30 mouse cellular contexts compared by ENCODE assay signal in the genomic region with DNA sequence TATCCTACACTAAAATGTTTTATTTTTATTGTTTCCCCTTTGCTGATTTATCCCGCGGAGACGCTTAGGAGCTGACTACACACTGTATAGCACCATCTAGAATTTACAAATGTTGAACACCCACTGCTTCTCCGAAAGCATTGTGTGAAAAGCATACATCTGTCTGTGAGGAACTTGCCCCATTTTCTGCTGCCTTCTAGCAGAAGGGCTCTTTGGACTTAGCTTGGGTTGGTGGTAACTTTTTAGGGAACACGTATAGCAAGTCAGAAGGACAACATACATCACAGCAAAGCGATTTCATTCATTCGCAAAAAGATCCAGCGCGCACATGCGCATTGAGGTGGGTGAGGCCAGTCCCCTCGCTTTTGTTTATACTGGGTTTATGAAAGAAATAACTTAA. TPM values are rescaled to one million over a fixed set of nuclear protein-coding genes. Genes with fewer than 3 reads are reported as not detected.
DNase-seq lines count a peak whose midpoint lies in the region; ATAC-seq lines count a peak whose summit lies in the region.
"Had no signal": no experiment of that assay in that cellular context is flagged by ENCODE, and none has a peak within 500 bp of the region (broad histone marks: within the 10 kb centered on the region; RNA-seq: fewer than 3 reads in every experiment).

No protein-coding gene starts in this region.

- ATAC-seq in forebrain, embryonic 16.5 days: no peak
- ATAC-seq: CD4-positive, CD25-positive, alpha-beta regulatory T cell, adult 4 months; forebrain, embryonic 15.5 days; hindbrain, postnatal 0 days; inflammation-experienced regulatory T-cells, adult 6 months had no signal

- no peak overlapping the region for H3K27ac ChIP-seq in forebrain, embryonic 16.5 days (ENCODE audit: low read length)
- H3K27ac ChIP-seq: embryonic facial prominence, embryonic 10.5 days; embryonic facial prominence, embryonic 13.5 days; forebrain, embryonic 12.5 days; forebrain, embryonic 15.5 days; heart, adult 2 months; heart, embryonic 10.5 days; heart, embryonic 13.5 days; hindbrain, embryonic 14.5 days; hindbrain, postnatal 0 days had no signal

- no peaks in the 10 kb centered on the region for H3K36me3 ChIP-seq in forebrain, embryonic 16.5 days (ENCODE audit: control insufficient read depth, insufficient read depth)
- H3K36me3 ChIP-seq: embryonic facial prominence, embryonic 10.5 days; embryonic facial prominence, embryonic 13.5 days; forebrain, embryonic 12.5 days; forebrain, embryonic 15.5 days; heart, embryonic 10.5 days; heart, embryonic 13.5 days had no signal

- H3K4me3 ChIP-seq in forebrain, embryonic 16.5 days (replicated peaks; ENCODE audit: low read length): no peak overlapping the region
- H3K4me3 ChIP-seq: embryonic facial prominence, embryonic 10.5 days; embryonic facial prominence, embryonic 13.5 days; erythroblast, embryonic 14.5 days; forebrain, embryonic 12.5 days; forebrain, embryonic 15.5 days; heart, adult 2 months; heart, embryonic 10.5 days; heart, embryonic 13.5 days had no signal

- 96% methylated on average over 11 of the region's 11 CpGs for WGBS in forebrain, embryonic 16.5 days

- H3K9me3 ChIP-seq in forebrain, embryonic 16.5 days (ENCODE audit: control insufficient read depth, low read length): no peaks in the 10 kb centered on the region
- H3K9me3 ChIP-seq: embryonic facial prominence, embryonic 10.5 days; embryonic facial prominence, embryonic 13.5 days; forebrain, embryonic 12.5 days; forebrain, embryonic 15.5 days; heart, embryonic 10.5 days; heart, embryonic 13.5 days had no signal

- no peaks in the 10 kb centered on the region for H3K27me3 ChIP-seq in forebrain, embryonic 16.5 days (replicated peaks; ENCODE audit: control insufficient read depth, insufficient read depth, low read length)
- H3K27me3 ChIP-seq: embryonic facial prominence, embryonic 13.5 days; forebrain, embryonic 12.5 days; forebrain, embryonic 15.5 days; heart, embryonic 13.5 days had no signal

- H3K4me1 ChIP-seq in forebrain, embryonic 16.5 days (replicated peaks; ENCODE audit: control insufficient read depth, insufficient read depth, low read length): peaks cover 3% of the 10 kb centered on the region
- H3K4me1 ChIP-seq: embryonic facial prominence, embryonic 10.5 days; embryonic facial prominence, embryonic 13.5 days; forebrain, embryonic 15.5 days; heart, embryonic 10.5 days; heart, embryonic 13.5 days had no signal

- H3K9ac ChIP-seq in forebrain, embryonic 16.5 days (replicated peaks; ENCODE audit: low read depth, low read length): no peak overlapping the region
- H3K9ac ChIP-seq: embryonic facial prominence, embryonic 13.5 days; forebrain, embryonic 12.5 days; forebrain, embryonic 15.5 days; heart, embryonic 13.5 days; hindbrain, embryonic 14.5 days had no signal

- H3K4me2 ChIP-seq in forebrain, embryonic 16.5 days (ENCODE audit: low read length): no peak overlapping the region
- H3K4me2 ChIP-seq: embryonic facial prominence, embryonic 13.5 days; forebrain, embryonic 12.5 days; forebrain, embryonic 15.5 days; heart, embryonic 13.5 days; hindbrain, embryonic 14.5 days had no signal

- DNase-seq in frontal cortex, postnatal 36 days (ENCODE audit: low spot score in 2 of 2): peak; percentile 10 to 35
- DNase-seq in frontal cortex, postnatal 14 days (ENCODE audit: low spot score in 2 of 2): no peak
- peak; percentile 48 for DNase-seq in right cerebral cortex, adult 18-20 months
- DNase-seq in right cerebral cortex, postnatal 10 days (ENCODE audit: low spot score in 2 of 2): no peak
- DNase-seq in telencephalon, adult 2 months (ENCODE audit: low read depth, low spot score): peak; percentile 48
- DNase-seq: adrenal gland, adult 2 months; adrenal gland, postnatal 14 days; cerebellum, adult 11-12 months; cerebellum, adult 8-10 months; cerebellum, postnatal 10 days; cerebellum, postnatal 36 days; embryo, embryonic 11 days; gastrocnemius, postnatal 10 days; gastrocnemius, postnatal 36 days; heart, adult 2 months; heart, postnatal 14 days; heart, postnatal 4 days had no signal

RNA-seq across cellular contexts. Expression of gene Lrrtm3, which starts 25.2 kb away (rescaled TPM):
- 22.4 and 35.9 TPM in 2 replicates for polyA plus RNA-seq in forebrain, embryonic 16.5 days (2015; fragmentation: Nextera tagmentation; extraction: Ambion mirVana)
- polyA plus RNA-seq: C2C12; CD4-positive, CD25-positive, alpha-beta regulatory T cell, adult 4 months; erythroblast, embryonic 14.5 days had no signal

Comparison
In these comparisons a context has a peak if more than half of its experiments do, and no peak if none do; other contexts are left out.
1. DNase-seq: peak in frontal cortex, postnatal 36 days (2 of 2), right cerebral cortex, adult 18-20 months (single experiment) and telencephalon, adult 2 months (single experiment); none in frontal cortex, postnatal 14 days (0 of 2) and right cerebral cortex, postnatal 10 days (0 of 2).